Mouse (Mus musculus): Measurements from ENCODE around the gene Inpp4a.

The Inpp4a gene

DNA sequence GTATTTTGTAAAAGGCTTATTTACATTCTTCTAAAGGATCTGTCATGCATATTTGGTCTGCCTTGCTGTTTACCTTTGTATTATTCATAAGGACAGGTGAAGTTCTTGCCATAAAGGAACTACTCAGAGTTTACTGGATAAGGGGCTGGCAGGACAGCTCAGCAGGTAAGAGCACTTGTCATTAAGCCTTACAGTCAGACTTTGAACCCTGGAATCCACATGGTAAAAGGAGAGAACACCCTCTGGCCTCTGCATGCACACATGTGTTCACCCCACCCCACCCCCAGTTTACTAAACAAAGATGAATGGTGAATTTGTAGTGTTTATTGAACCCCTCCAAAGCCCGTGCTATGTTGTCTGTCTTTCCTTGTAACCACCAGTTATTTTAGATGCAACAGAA lies 115.7 kb downstream of the Inpp4a start:
- DNase-seq (ENCODE audit: low spot score), result no peak

DNA sequence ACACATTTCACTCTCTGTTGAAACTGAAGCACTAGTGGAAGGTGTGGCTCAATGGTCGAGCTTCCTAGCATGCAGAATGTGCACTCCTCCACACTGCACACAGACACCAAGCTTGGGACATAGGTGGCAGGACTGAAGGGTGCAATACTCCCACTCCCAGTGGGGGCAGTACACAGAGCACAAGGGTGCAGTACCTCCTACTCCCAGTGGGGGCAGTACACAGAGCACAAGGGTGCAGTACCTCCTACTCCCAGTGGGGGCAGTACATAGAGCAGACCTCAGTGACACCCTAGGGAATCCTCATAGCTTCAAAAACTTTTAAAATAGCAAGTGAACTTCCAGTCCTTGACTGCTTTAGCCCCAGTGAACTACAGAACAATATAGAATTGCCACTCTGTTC lies 119.8 kb downstream of the Inpp4a start:
- peak; percentile 22 for DNase-seq (ENCODE audit: low spot score)

DNA sequence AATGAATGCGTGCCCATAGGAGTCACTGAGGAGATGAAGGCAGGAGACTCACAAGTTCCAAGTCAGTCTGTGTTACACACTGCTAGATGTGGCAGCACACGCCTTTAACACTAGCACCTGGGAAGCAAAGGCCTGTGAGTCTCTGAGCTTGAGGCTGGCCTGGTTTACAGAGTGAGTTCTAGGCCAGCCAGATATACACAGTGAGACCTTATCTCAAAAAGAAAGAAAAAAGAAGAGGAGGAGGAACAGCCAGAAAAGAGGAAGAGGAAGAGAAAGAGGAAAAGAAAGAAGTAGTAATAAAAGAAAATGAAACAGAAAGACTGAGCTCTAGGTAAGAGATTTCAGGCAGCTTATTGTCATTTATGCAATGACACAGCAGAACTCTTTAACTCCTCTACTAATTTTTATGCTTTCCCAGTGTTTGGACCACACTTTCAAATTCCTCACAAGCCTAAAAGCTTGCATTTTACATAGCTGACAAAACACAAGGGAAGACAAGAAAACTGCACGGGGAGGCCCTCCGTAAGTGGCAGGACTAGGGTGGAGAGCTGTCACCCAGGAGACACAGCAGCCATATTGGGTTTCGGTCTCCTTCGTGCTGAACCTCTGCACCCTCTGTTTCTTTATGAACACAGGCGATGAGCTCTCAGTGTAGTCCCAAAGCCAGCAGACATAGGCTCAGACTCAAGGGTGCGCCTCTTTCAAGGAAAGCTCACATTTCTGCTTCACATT lies 127.6 kb downstream of the Inpp4a start:
- no peak for DNase-seq (ENCODE audit: low spot score)

DNA sequence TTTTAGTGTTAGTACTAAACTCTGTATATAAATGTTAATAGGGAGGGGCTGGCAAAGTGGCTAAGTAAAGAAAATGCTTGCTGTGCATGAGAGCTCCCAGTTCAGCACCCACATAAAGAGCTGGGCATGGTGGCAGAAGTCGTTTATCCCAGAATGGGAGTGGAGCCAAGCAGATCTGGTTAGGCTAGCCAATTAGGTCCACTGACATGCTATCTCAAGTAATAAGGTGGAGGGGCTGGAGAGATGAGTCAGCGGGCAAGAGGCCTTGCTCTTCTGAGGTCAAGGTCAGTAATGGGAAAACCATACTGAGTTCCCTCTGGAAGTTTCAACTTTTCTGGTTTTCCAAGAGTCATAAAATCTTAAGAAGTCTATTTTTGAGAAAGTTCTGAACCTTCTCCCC lies 129.2 kb downstream of the Inpp4a start:
- DNase-seq (ENCODE audit: low spot score), result no peak

DNA sequence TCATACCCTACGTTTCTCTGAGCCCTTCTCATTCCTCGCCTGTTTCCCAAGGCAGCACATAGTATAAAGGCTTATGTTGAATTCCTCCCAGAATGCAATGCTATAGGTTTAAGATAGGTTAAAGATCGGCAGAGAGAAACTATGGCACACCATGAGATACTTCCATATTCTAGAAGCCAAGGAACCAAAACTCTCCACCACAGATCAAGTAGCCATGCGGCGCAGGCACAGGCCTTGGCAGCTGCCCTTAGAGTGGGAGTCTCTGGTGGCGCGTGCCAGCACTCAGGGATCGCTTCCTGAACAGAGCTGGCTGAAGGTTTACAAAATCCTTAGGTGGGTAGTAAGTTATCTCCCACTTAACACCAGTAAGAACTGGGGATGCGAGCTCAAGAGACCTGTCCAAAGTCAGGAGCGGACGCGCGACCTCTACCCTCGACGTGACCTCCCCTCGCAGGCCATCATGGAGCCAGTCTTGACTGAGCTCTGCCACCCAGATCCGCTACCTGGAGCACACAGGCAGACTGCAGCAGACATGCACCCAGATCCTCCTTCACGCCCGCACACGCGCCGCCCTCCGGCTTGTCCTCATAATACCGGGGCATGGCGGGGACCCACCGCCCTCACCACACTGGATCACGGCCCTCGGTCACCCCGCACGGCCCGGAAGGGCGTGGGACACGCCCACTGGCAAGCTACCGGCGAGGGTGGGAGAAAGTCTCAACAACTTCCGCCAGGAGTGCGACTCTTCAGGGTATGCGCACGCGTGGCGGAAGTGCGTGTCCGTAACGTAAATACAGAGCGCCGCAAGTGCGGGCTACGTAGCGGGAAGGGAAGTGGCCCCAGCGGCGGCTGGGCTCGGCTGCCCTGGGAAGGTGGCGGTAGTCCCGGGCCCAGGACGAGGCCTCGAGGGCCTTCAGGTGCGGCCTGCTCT lies 130.0 kb downstream of the Inpp4a start, which contains the start of the genes Coa5 and Unc50:
Coa5 (minus strand) TSS at position 738 of the 931 bp plus-strand sequence.
Unc50 (plus strand) TSS at position 774 of the 931 bp plus-strand sequence.
- peak; percentile 78 for DNase-seq (ENCODE audit: low spot score)

DNA sequence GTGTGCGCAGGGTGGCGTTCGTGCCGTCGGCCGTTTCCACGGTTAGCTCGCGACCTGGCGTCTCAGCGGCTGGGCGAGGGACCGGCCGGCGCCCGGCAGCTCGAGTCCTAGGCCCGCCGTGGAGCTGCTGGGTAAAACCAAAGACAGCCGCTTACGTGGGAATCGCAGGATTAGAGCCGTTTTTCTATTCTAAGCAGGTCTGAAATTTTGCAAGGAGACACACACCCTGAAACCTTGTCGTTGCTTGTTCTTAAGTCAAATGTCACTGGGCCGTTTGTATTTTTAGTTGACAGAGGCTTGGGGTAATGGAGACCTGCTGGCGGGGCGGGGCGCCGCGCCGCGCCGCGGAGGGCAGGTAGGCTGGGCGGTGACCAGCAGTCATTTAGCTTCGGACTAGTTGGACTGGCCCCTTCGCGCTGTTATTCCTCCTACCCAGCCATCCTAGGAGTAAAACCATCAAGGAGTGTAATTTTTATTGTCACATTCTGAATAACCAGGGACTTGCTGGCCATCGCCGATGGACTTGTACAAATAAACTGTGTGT lies 130.7 kb downstream of the Inpp4a start:
- no peak for DNase-seq (ENCODE audit: low spot score)

DNA sequence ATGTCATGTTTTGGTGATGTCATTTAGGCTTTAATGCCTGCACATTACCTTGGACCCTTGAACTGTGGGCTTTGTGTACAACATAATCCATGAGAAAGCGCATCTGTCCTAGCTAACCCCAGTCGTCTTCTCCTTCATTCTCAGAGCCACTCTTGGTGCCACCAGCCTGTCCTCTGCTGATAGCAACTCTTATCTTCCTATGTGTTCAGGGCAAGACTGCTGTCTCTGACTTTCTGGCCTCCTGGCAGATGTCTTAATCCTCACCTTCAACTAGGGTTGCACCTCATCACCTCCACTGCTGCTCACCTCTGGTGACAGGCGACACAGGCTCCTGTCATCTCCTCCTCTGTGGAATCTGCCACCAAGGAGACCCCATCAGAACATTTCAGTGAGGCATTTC lies 136.8 kb downstream of the Inpp4a start:
- no peak for DNase-seq (ENCODE audit: low spot score)

DNA sequence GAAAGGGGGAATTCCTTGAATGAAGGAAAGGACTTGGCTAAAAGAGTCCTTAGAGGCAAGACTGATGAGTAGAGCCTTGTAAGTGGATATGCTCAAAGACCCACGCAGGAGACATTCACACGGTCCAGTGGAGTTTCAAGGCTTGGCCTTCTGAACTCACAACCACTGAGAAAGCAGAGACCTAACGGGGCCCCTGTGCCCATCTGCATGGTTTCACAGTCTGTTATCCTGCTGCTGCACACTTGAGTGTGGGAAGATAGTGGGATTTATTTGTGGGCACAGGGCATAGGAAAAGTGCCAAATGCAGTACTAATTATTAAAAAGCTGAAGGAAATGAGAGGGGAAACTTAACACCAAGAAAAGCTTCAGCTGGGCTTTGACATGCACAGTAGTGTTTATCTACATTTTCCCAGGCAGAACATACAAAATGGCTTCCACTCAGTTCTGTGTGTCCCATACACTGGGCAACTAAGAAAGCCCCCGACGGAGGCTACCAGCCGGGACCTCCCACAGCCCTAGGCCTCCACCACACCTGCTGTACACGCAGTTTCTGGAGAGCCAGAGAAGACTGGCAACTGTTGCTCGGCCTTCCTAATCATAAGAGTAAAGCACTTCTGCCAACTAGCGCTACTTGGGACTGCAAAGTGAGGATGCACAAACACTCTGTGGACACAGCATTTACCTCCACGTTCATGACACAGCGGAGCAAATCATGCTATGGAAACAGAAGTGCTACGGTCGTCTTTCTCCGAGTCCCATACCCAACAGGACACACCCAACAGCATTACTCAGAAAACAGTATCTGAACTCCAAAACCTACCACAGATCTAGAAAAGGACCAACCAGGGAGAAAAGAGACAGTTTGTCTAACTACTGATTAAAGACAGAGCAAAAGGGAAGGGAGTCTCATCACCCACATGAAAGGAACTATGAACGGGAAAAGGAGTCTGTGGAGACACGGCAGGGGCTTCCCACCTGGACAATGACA lies 143.5 kb downstream of the Inpp4a start:
- DNase-seq (ENCODE audit: low spot score), result no peak

DNA sequence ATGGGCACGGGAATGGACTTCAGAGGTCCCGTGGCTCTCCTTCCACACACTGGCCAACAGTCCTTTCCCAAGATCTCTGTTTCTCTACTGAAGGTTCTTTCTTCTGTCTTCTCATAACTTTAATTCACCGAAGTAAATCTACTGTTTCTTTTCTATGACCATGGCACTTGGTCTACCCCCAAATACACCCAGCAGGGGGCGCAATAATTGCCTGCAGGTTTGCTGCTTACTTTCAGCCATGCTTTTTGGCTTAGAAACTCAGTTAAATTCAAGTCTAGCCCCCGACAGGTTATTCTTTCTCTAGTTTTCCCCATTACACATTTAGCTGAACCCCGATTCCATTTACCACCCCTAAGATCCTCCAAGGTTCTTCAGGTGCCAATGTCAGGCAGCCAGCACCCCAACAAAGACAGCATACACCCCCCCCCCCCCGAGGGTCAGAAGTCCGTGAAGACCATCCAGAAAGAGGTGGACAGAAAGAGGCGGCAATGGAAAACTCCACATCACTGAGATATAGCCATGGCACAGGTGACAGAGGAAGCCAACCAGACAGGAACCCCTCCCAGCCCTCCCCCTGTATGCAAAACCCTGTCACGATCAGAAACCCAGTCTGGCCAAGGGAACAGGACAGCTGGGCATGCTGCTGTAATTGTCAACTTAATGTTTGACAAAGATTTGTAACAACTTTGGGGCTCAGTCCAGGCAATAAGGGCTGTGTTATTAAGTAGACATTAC lies 148.9 kb downstream of the Inpp4a start:
- no peak for DNase-seq (ENCODE audit: low spot score)

DNA sequence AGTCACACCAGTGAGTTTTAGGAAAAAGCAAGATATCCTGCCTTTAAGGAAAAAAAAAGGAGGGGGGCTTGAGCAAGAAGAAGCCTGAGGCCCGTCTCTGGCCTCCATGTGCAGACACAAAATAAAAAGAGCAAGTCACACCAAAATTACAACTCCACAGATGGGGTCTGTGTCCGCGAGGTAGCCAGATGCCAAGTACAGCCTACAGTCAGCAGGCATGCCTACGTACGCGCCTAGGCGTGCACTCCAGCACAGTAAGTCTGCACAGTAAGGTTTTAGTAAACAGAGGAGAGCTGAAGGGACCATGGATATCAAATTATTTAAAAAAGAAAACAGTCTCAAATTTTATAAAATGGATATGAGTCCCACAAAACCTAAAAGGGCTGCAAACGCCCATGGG lies 151.6 kb downstream of the Inpp4a start:
- no peak for DNase-seq (ENCODE audit: low spot score)

DNA sequence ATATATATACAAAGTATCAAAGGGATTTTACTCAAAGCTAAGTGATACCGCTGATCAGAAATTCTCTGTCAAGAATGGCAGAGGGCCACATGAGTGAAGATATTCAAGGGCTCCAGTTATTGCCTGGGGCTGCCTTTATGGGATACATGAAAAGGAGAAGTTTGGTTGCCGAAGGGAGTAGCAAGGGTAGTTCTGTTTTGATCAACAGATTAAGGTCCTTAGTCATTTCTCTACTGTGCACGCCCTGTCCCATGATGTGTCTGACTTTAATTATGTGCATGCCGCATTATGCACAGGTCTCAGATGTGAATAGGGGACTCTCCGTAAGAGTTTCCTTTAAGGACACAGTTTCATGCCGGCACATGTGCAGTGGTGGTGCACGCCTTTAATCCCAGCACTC lies 157.9 kb downstream of the Inpp4a start:
- DNase-seq (ENCODE audit: low spot score), result no peak
